Mouse (Mus musculus): ENCODE data around the gene Olfr127. TPM values are rescaled to one million over a fixed set of nuclear protein-coding genes. Genes with fewer than 3 reads are reported as not detected.

Olfr127 gene
- total RNA-seq (2023; ENCODE audit: inconsistent age): not detected in 4 replicates

DNA sequence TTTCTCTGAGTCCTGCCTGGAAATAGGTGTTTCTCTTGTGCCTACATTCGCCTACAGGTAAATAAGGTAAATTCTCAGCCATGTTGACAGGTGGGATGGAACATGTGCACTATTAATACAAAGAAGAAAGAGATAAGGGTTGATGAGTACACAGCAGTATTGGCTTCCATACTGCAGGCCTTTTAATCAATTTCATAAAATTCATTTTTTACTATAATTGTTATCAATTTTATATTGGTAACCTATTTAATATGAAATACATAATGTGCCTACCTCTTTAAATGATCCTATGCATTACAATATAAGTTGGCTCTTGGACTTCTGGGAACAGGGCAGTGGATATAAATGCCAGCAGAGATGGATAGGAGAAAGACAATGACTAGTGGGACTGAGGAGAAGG lies at the start of gene Olfr127:
TSS of gene Olfr127 (plus strand) at position 301 of the 400 bp plus-strand sequence.

DNA sequence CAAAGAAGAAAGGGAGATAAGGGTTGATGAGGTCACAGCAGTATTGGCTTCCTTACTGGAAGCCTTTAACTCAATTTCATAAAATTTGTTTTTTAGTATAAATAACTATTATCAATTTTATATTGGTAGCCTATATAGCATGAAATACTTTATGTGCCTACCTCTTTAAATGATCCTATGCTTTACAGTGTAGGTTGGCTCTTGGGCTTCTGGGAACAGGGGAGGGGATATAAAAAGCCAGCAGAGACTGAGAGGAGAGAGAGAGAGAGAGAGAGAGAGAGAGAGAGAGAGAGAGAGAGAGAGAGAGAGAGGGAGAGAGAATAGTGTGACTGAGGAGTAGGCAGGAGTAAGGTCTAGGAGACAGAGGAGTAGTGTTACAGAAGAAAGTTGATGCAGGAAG lies 20.0 kb downstream of the Olfr127 start, which contains the start of gene Olfr128:
TSS of gene Olfr128 (plus strand) at position 301 of the 400 bp plus-strand sequence.

GRCm38 (mm10) chr17:37952979-37953378 lies 52.7 kb downstream of the Olfr127 start, which contains the start of gene Olfr761:
Gene Olfr761, minus strand, starts transcription at chr17:37953079.

Other genes starting within 250 kb of the Olfr127 start
- gene Olfr117, start 236.7 kb upstream of the Olfr127 start, total RNA-seq (2023; ENCODE audit: inconsistent age): not detected in 4 replicates
- gene Olfr118, start 233.4 kb upstream of the Olfr127 start, total RNA-seq (2023; ENCODE audit: inconsistent age): not detected in 4 replicates
- not detected in 4 replicates for gene Olfr119, start 203.9 kb upstream of the Olfr127 start, total RNA-seq (2023; ENCODE audit: inconsistent age)
- gene Olfr120, start 178.6 kb upstream of the Olfr127 start, total RNA-seq (2023; ENCODE audit: inconsistent age): not detected in 4 replicates
- not detected in 4 replicates for gene Olfr121, start 151.6 kb upstream of the Olfr127 start, total RNA-seq (2023; ENCODE audit: inconsistent age)
- not detected in 4 replicates for gene Olfr122, start 131.8 kb upstream of the Olfr127 start, total RNA-seq (2023; ENCODE audit: inconsistent age)
- not detected in 4 replicates for gene Olfr123, start 106.9 kb upstream of the Olfr127 start, total RNA-seq (2023; ENCODE audit: inconsistent age)
- not detected in 4 replicates for gene Olfr124, start 100.5 kb upstream of the Olfr127 start, total RNA-seq (2023; ENCODE audit: inconsistent age)
- gene Olfr125, start 67.5 kb upstream of the Olfr127 start, total RNA-seq (2023; ENCODE audit: inconsistent age): not detected in 4 replicates
- not detected in 4 replicates for gene Olfr126, start 53.0 kb upstream of the Olfr127 start, total RNA-seq (2023; ENCODE audit: inconsistent age)
- gene Olfr128, start 20.1 kb downstream of the Olfr127 start, total RNA-seq (2023; ENCODE audit: inconsistent age): not detected in 4 replicates
- not detected in 4 replicates for gene Olfr761, start 52.6 kb downstream of the Olfr127 start, total RNA-seq (2023; ENCODE audit: inconsistent age)
- not detected in 4 replicates for gene Olfr129, start 159.6 kb downstream of the Olfr127 start, total RNA-seq (2023; ENCODE audit: inconsistent age)
- not detected in 4 replicates for gene Olfr130, start 163.5 kb downstream of the Olfr127 start, total RNA-seq (2023; ENCODE audit: inconsistent age)
- gene Olfr131, start 188.3 kb downstream of the Olfr127 start, total RNA-seq (2023; ENCODE audit: inconsistent age): not detected in 4 replicates
- not detected in 4 replicates for gene Olfr132, start 234.1 kb downstream of the Olfr127 start, total RNA-seq (2023; ENCODE audit: inconsistent age)
- gene Olfr133, start 244.8 kb downstream of the Olfr127 start, total RNA-seq (2023; ENCODE audit: inconsistent age): not detected in 4 replicates

Data from B cell, adult (primary cell).